Mouse (Mus musculus) spleen, postnatal 4 days (tissue): ENCODE measurements around the gene Lama1.

ENCODE experiments used
- DNase-seq, 2 experiments: peaks; one replicate each; pipeline ENCODE4 v3.0.0; 2022; ENCODE audit warnings: low spot score in 2 of 2

The Lama1 gene

GRCm38 (mm10) chr17:67696694-67697386, at the start of gene Lama1:
TSS of gene Lama1 (plus strand) at chr17:67697259.
- peak in 1 of 2 experiments; percentile 22 for DNase-seq

GRCm38 (mm10) chr17:67651506-67651905, 45.6 kb upstream of the Lama1 start:
- no peak for DNase-seq

GRCm38 (mm10) chr17:67664299-67664698, 32.8 kb upstream of the Lama1 start:
- DNase-seq = no peak

GRCm38 (mm10) chr17:67666981-67667380, 30.1 kb upstream of the Lama1 start:
- DNase-seq = no peak

- DNase-seq = no peak
Observed at GRCm38 (mm10) chr17:67667981-67668380, 29.1 kb upstream of the Lama1 start.

- DNase-seq = no peak
Observed at GRCm38 (mm10) chr17:67678576-67678975, 18.5 kb upstream of the Lama1 start.

GRCm38 (mm10) chr17:67681084-67681483, 16.0 kb upstream of the Lama1 start:
- no peak for DNase-seq

DNA sequence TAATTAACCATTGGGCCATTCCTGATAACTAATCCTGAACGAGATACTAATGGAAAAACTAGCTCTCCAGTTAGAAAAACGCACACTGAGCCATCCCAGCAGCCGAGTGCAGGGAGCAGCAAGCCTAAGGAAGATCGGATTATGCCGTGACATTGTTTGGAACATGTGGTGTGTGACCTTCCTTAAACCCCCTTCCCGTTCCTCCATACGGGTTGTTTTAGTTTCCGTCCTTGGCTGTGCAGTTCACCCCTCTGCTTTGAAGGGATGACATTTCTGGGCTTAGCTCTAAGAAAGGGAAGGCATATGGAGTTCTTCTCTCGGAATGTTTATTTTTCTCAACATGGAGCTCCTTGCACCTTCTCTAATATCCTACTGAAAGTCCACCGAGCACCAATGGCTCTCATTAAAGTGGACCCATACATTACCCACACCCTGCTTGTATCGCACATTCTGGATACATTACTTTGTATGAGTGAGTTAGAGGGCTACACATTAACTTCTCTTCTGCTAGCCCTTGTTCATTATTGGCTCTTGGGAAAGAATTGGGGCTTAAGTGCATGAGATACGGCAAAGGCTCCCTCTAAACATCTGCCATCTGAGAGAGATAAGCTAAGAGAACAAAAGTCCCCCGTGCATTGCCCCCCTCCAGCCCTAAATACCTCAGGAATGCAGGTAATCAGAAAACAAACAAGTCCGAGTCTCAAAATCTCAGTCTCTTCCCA, 11.9 kb upstream of the Lama1 start:
- DNase-seq = no peak

GRCm38 (mm10) chr17:67687505-67687904, 9.6 kb upstream of the Lama1 start:
- DNase-seq = no peak

- no peak for DNase-seq
Observed at GRCm38 (mm10) chr17:67690689-67691088, 6.4 kb upstream of the Lama1 start.

DNA sequence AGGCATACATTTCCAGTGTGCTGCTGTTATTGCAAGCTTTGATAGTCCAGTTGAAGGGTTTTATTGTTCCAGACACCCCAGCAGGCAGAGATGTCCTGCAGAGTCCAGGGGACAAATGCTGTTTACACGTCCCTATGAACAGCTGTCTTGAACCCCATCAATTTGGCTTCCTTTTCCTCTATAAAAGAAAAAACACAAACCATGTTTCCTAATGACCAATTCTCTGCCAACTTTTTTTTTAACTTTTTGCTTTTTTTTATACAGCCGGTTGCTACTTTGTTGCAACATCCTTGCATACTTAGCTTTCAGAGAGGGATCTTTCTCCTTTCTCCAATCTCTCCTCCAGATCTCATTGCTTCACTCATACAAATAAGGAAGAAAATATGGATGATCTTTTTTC, 4.4 kb upstream of the Lama1 start:
- DNase-seq = no peak

DNA sequence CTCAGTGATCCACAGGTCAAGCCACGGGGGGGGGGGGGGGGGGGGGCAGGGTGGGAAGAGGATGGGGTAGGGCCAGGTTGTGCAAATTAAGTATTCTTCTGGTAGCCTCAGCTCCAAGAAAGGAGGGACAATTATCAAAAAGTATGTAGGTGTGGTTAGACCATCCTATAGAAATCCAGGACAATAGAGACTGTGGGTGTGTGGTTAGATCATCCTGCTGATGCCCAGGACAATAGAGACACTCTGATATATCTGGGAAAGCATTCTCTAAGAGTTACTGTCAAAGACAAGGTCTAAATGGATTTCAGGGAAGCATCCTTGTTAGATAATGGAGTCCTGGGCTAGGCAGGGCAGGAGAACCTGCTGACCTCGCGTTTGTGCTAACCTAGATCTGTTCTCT, 3.2 kb upstream of the Lama1 start:
- DNase-seq = no peak

GRCm38 (mm10) chr17:67697461-67697891, 417 bp downstream of the Lama1 start:
- no peak for DNase-seq

- no peak for DNase-seq
Observed at GRCm38 (mm10) chr17:67698301-67698700, 1.2 kb downstream of the Lama1 start.

GRCm38 (mm10) chr17:67701761-67702160, 4.7 kb downstream of the Lama1 start:
- no peak for DNase-seq

GRCm38 (mm10) chr17:67702941-67703340, 5.9 kb downstream of the Lama1 start:
- DNase-seq = no peak

- DNase-seq = no peak
Observed at GRCm38 (mm10) chr17:67705035-67705769, 8.1 kb downstream of the Lama1 start.

DNA sequence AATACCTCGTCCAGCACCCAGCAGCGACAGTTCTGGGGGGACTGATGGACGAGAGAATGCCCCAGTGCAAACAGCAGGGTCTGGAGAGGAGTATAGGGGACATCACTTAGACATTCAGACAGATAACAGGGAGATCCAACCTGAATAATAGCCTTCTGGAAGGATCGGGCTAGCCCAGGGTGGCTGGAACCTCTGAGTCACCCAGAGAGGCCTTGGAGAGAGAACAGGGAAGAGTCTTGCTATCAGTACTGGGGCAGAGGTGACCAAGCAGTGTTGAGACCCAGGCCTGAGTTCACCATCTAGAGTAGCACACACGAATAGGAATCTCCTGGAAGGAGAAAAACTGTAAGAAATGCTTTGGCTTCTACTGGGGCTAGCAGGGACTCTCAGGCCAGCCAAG, 9.3 kb downstream of the Lama1 start:
- DNase-seq = no peak

DNA sequence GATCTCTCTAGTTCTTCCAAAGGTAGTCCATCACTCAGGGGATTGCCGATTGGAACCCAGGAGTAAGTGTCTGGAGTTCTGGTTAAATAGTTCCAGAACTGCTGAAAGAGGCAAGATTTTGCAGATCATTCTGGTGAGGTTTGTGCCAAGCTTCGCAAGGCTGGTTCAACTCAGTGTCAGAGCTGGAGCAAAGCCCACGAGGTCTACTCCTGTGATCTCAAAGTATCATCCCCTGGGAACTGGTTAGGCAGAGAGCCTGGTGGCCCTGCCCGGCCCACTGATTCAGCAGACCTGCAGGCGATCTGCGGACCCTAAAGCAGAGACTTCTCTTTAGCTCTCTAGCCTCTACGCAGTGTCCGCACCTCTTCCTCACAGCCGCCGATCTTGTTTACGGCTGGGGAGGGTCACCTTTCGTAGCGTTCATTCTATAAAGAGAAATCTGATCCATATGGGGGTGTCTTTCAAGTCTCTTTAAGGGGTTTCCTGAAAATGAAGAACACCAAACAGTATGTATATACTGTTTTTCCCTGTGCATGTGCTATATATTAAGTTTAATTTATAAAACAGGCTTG, 10.8 kb downstream of the Lama1 start:
- no peak for DNase-seq

GRCm38 (mm10) chr17:67710377-67710781, 13.3 kb downstream of the Lama1 start:
- DNase-seq = no peak

DNA sequence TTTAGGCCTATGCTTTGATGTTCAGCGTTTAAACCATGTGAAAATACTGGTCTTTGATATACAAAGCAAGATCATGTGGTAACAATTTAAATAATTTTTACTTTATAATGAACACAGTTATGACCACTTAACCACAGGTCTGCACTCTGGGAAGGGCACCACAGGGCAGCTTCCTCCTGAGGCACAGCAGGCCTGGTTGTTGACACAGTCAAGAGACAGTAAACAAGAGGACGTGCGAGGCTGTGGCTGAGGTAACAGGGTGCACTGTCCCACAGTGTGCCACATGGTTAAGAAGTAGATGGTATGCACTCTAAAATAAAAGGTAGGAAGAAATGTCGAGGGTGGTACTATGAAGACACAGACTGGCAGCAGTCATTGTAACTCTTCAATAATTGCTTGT, 14.3 kb downstream of the Lama1 start:
- DNase-seq = no peak

DNA sequence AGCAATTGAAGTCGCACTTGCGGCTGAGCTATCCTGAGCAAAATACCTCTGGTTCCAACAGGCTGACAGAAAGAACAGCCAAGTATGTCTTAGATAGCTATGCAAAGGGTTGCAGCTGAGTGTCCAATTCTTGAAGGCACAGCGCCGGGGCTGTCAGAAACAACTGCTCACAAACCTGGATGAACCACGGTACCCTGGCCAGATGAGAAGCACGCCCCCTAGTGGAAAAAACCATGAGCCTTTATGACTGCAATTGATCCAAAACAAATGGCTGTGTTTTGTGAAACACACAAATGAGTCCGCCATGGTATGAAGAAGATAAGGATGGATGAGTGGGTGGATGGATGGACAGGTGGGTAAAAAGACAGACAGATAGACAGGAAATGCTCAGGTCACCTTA, 15.9 kb downstream of the Lama1 start:
- no peak for DNase-seq
